Mouse (Mus musculus): ENCODE measurements around the gene C330021F23Rik. TPM values are rescaled to one million over a fixed set of nuclear protein-coding genes. Genes with fewer than 3 reads are reported as not detected.

The C330021F23Rik gene
- polyA plus RNA-seq, 1 experiment from 2014 or later: 0.76 TPM

- peak within 1 kb of the TSS; percentile 81 for H3K4me3 ChIP-seq (ENCODE audit: low read depth, low read length)
- 0 out of 2 replicates have a peak, but pooled peaks have one; percentile 9 for TF ChIP-seq CTCF (IDR thresholded peaks at IDR 0.05; ENCODE audit: low read depth)
- H3K4me1 ChIP-seq (replicated peaks; ENCODE audit: control insufficient read depth, insufficient read depth, low read length): no peaks in the 10 kb centered on the region; the same call in 1 of the 2 replicates
- peak within 1 kb of the TSS; percentile 78 for H3K4me2 ChIP-seq (replicated peaks; ENCODE audit: low read depth)
- ATAC-seq: peak; percentile 92
- no peaks in the 10 kb centered on the region for H3K27me3 ChIP-seq (replicated peaks; ENCODE audit: control insufficient read depth, insufficient read depth, low read length)
- WGBS: 4% methylated on average over 47 of the region's 47 CpGs
- peaks cover 22% of the 10 kb centered on the region for H3K36me3 ChIP-seq (ENCODE audit: control insufficient read depth, insufficient read depth)
- no peaks in the 10 kb centered on the region for H3K9me3 ChIP-seq (ENCODE audit: control insufficient read depth)
- peak within 1 kb of the TSS; percentile 85 for H3K9ac ChIP-seq (ENCODE audit: low read depth, low read length)
- peak within 1 kb of the TSS; percentile 84 for H3K27ac ChIP-seq (ENCODE audit: low read depth, low read length)
These were observed 63.1 kb downstream of the C330021F23Rik start, which contains the start of gene Stxbp2 for GRCm38 (mm10) chr8:3630647-3631477. Gene Stxbp2 (plus strand): TSS chr8:3630955.

- Histone ChIP-seq H3K9me3 (ENCODE audit: control insufficient read depth) (no peaks in the 10 kb centered on the region), H3K4me3 (ENCODE audit: low read depth, low read length) (peak overlapping the region; percentile 81), H3K9ac (ENCODE audit: low read depth, low read length) (peak overlapping the region; percentile 85), H3K36me3 (ENCODE audit: control insufficient read depth, insufficient read depth) (peaks cover 28% of the 10 kb centered on the region), H3K4me2 (replicated peaks; ENCODE audit: low read depth) (peak overlapping the region; percentile 78), H3K4me1 (replicated peaks; ENCODE audit: control insufficient read depth, insufficient read depth, low read length) (no peaks in the 10 kb centered on the region; the same call in 1 of the 2 replicates), H3K27me3 (replicated peaks; ENCODE audit: control insufficient read depth, insufficient read depth, low read length) (no peaks in the 10 kb centered on the region), H3K27ac (ENCODE audit: low read depth, low read length) (peak overlapping the region; percentile 84)
- 8% methylated on average over 8 of the region's 8 CpGs for whole genome bisulfite sequencing
- peak; percentile 39 for ATAC-seq
- no peak for TF ChIP-seq CTCF (IDR thresholded peaks at IDR 0.05; ENCODE audit: low read depth)
These were observed 63.7 kb downstream of the C330021F23Rik start for GRCm38 (mm10) chr8:3631478-3631875.

Other genes with a start within 250 kb of the C330021F23Rik start
- 0.16 and 0.41 TPM in 2 replicates for gene A430078G23Rik, start 214.6 kb upstream of the C330021F23Rik start, polyA plus RNA-seq (2015; fragmentation: Nextera tagmentation; extraction: Ambion mirVana)
- 4.5 and 5.7 TPM in 2 replicates for gene Arhgef18, start 175.0 kb upstream of the C330021F23Rik start, polyA plus RNA-seq (2015; fragmentation: Nextera tagmentation; extraction: Ambion mirVana)
- 14.3 and 14.9 TPM in 2 replicates for gene Pex11g, start 100.3 kb upstream of the C330021F23Rik start, polyA plus RNA-seq (2015; fragmentation: Nextera tagmentation; extraction: Ambion mirVana)
- gene Tex45, start 97.1 kb upstream of the C330021F23Rik start, polyA plus RNA-seq (2015; fragmentation: Nextera tagmentation; extraction: Ambion mirVana): not detected in 2 replicates
- gene Zfp358, start 74.9 kb upstream of the C330021F23Rik start, polyA plus RNA-seq (2015; fragmentation: Nextera tagmentation; extraction: Ambion mirVana): 16.5 and 18.1 TPM in 2 replicates
- gene Mcoln1, start 67.5 kb upstream of the C330021F23Rik start, polyA plus RNA-seq (2015; fragmentation: Nextera tagmentation; extraction: Ambion mirVana): 105 and 123 TPM in 2 replicates
- gene Pnpla6, start 52.6 kb upstream of the C330021F23Rik start, polyA plus RNA-seq (2015; fragmentation: Nextera tagmentation; extraction: Ambion mirVana): 36.1 and 43.9 TPM in 2 replicates
- 20.9 and 22.9 TPM in 2 replicates for gene Camsap3, start 19.3 kb downstream of the C330021F23Rik start, polyA plus RNA-seq (2015; fragmentation: Nextera tagmentation; extraction: Ambion mirVana)
- 16.8 and 17.5 TPM in 2 replicates for gene Xab2, start 53.3 kb downstream of the C330021F23Rik start, polyA plus RNA-seq (2015; fragmentation: Nextera tagmentation; extraction: Ambion mirVana)
- 152 TPM in 2 replicates for gene Pet100, start 53.6 kb downstream of the C330021F23Rik start, polyA plus RNA-seq (2015; fragmentation: Nextera tagmentation; extraction: Ambion mirVana)
- not detected in 2 replicates for gene Pcp2, start 57.6 kb downstream of the C330021F23Rik start, polyA plus RNA-seq (2015; fragmentation: Nextera tagmentation; extraction: Ambion mirVana)
- gene Stxbp2, start 63.0 kb downstream of the C330021F23Rik start, polyA plus RNA-seq (2015; fragmentation: Nextera tagmentation; extraction: Ambion mirVana): 163 and 185 TPM in 2 replicates
- gene Retn, start 87.8 kb downstream of the C330021F23Rik start, polyA plus RNA-seq (2015; fragmentation: Nextera tagmentation; extraction: Ambion mirVana): not detected in 2 replicates
- gene Mcemp1, start 97.8 kb downstream of the C330021F23Rik start, polyA plus RNA-seq (2015; fragmentation: Nextera tagmentation; extraction: Ambion mirVana): 0.09 and 0.22 TPM in 2 replicates
- 1.5 and 2.8 TPM in 2 replicates for gene Fcor, start 104.4 kb downstream of the C330021F23Rik start, polyA plus RNA-seq (2015; fragmentation: Nextera tagmentation; extraction: Ambion mirVana)
- gene Trappc5, start 108.3 kb downstream of the C330021F23Rik start, polyA plus RNA-seq (2015; fragmentation: Nextera tagmentation; extraction: Ambion mirVana): 22.8 and 23.9 TPM in 2 replicates
- gene Fcer2a, start 126.2 kb downstream of the C330021F23Rik start, polyA plus RNA-seq (2015; fragmentation: Nextera tagmentation; extraction: Ambion mirVana): not detected in 2 replicates
- gene Clec4g, start 152.7 kb downstream of the C330021F23Rik start, polyA plus RNA-seq (2015; fragmentation: Nextera tagmentation; extraction: Ambion mirVana): not detected in 2 replicates
- gene Cd209a, start 181.0 kb downstream of the C330021F23Rik start, polyA plus RNA-seq (2015; fragmentation: Nextera tagmentation; extraction: Ambion mirVana): 0.22 and 0.27 TPM in 2 replicates